Mouse (Mus musculus): Measurements from ENCODE around the gene Srbd1. TPM values are rescaled to one million over a fixed set of nuclear protein-coding genes. Genes with fewer than 3 reads are reported as not detected.

The Srbd1 gene
- polyA plus RNA-seq, 1 experiment = 12.0 TPM

DNA sequence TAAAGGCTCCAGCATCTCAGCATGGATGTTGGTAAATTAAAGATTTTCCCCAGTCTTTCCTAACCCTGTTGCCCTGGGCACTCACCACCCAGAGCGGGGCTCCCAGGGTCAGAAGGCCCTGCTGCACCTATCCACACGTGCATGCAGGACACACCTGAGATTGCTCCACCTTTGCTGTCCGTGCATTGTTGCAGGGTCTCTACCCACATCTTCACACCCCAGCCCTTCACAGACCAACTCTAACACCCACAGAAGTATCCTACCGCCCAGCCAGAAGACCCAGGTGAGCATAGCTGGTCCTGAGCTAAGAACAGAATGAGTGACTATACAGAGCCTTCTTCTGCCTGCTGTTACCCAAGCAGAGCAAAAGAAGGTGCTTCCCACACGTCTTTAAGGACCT is 201.9 kb downstream of the Srbd1 start:
- DNase-seq (ENCODE audit: low read depth) = no peak
- TF ChIP-seq CTCF (IDR thresholded peaks at IDR 0.05; ENCODE audit: borderline replicate concordance, extremely low read depth, insufficient read depth, insufficient read length) (no peak), POLR2A (IDR thresholded peaks at IDR 0.05; ENCODE audit: borderline replicate concordance, extremely low read depth, insufficient read depth, insufficient read length, poor library complexity, severe bottlenecking) (no peak)

DNA sequence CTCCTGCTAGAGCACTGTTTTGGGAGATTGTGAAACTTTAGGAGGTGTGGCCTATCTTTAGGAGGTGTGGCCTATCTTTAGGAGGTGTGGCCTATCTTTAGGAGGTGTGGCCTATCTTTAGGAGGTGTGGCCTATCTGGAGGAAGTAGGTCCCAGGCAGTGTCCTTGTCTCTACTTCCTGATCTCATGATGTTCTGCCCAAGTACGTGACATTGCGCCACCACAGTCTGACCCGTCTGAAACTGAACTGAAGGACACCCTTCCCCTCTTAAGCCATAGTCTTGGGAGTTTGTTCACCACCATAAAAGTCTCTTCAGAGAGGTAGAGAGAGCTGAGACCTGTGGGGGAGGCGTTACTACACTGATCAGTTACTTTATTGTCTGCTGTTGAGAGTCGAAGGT is 202.9 kb downstream of the Srbd1 start:
- no peak for DNase-seq (ENCODE audit: low read depth)
- TF ChIP-seq CTCF (IDR thresholded peaks at IDR 0.05; ENCODE audit: borderline replicate concordance, extremely low read depth, insufficient read depth, insufficient read length) (no peak), POLR2A (IDR thresholded peaks at IDR 0.05; ENCODE audit: borderline replicate concordance, extremely low read depth, insufficient read depth, insufficient read length, poor library complexity, severe bottlenecking) (no peak)

DNA sequence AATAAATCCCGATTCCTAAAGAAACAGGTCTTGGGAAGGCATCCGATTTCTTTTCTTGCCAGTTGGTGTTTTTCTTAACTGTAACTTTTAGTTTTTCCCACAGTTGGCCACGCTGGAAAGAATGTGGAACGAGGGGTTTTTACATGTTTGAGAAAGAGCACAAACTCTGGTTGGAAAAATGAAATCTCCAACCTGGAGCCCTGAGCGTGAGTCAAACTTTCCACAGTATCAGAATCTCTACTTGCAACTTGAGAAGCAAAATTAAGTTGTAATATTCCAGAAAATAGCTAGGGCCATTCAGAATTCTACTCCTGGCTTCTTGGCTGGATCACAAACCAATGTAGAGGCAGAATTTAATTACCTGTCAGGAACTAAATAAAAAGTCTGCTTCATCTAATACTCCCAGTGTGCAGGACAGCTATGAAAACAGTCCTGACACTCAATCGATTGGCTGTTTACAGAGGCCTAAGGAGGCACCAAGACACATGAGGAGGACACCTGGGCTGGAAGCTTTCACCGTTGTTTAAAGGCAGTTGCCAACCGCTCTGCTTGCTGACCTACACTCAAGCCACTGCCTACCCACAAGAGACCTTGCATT is 203.7 kb downstream of the Srbd1 start:
- TF ChIP-seq POLR2A (IDR thresholded peaks at IDR 0.05; ENCODE audit: borderline replicate concordance, extremely low read depth, insufficient read depth, insufficient read length, poor library complexity, severe bottlenecking) (no peak), CTCF (IDR thresholded peaks at IDR 0.05; ENCODE audit: borderline replicate concordance, extremely low read depth, insufficient read depth, insufficient read length) (no peak)

GRCm38 (mm10) chr17:85937131-85937530 is 207.8 kb downstream of the Srbd1 start:
- DNase-seq (ENCODE audit: low read depth) = no peak
- TF ChIP-seq CTCF (IDR thresholded peaks at IDR 0.05; ENCODE audit: borderline replicate concordance, extremely low read depth, insufficient read depth, insufficient read length) = no peak
- no peak for TF ChIP-seq POLR2A (IDR thresholded peaks at IDR 0.05; ENCODE audit: borderline replicate concordance, extremely low read depth, insufficient read depth, insufficient read length, poor library complexity, severe bottlenecking)

More for the DNA sequence above, 203.7 kb downstream of the Srbd1 start:
- no peak for DNase-seq (ENCODE audit: low read depth)

DNA sequence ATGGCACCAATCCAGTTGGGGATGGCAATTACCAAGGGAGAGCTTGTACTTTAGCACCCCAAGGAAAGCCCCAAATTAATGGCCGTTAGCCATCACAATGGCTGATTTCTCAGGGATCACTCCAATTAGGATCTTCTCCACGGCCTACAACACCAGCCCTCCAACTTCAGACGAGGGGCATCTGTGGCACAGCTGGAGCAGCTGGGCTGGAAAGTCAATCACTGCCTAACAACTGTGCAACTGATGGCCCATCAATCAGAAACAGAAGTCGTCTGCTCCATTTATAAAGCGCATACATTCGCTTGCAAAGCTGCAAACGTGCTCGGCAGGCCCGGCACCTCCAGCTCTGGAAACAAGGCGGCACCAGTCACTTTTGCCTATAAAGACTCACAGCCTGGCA is 209.7 kb downstream of the Srbd1 start:
- DNase-seq (ENCODE audit: low read depth) = peak; percentile 46
- TF ChIP-seq POLR2A (IDR thresholded peaks at IDR 0.05; ENCODE audit: borderline replicate concordance, extremely low read depth, insufficient read depth, insufficient read length, poor library complexity, severe bottlenecking) = no peak

Other genes starting within 250 kb of the Srbd1 start
- gene Prkce, start 22.6 kb upstream of the Srbd1 start, polyA plus RNA-seq (2012; rRNA removed) = 10.8 and 21.8 TPM in 2 replicates

All from brain, embryonic 14.5 days (tissue).